Mouse (Mus musculus) left cerebral cortex, adult 2 months (tissue): ENCODE measurements around the gene Gnptab. TPM values are rescaled to one million over a fixed set of nuclear protein-coding genes. Genes with fewer than 3 reads are reported as not detected.
"Not testable (repeated sequence)": the region's sequence is repeated elsewhere in the genome, so short reads cannot be mapped to it uniquely, and the experiment has no call there.

Experiments
- DNase-seq, 2 experiments: peaks; one replicate each; pipeline ENCODE4 v3.0.0; 2021 to 2022; ENCODE audit warnings: low spot score in 2 of 2, mixed read lengths in 1 of 2; ENCODE audit errors: extremely low spot score in 1 of 2
- H3K27ac ChIP-seq: fragments of 200-600 bp; 2 replicates; pipeline ENCODE4 v1.8.1; 2022
- H3K4me3 ChIP-seq: fragments of 200-600 bp; 2 replicates; pipeline ENCODE4 v1.8.1; 2022
- CTCF ChIP-seq: fragments of 200-600 bp; IDR thresholded peaks from 2 replicates; pipeline ENCODE4 v1.8.1; 2022; ENCODE audit warnings: antibody characterized with exemption, mild to moderate bottlenecking, moderate library complexity
- intact Hi-C: fragments of 180-260 bp; cut with DNase I; formaldehyde crosslinking; loops from one replicate; pipeline ENCODE4 v1.15.1; 2025
- total RNA-seq, 2 experiments: library from RNA; stranded (reverse); gene quantifications; 2 replicates each; pipeline ENCODE4 v1.2.3; 2021

Gnptab gene
- total RNA-seq, 2 experiments from 2014 or later = 66.9 to 73.3 TPM

GRCm38 (mm10) chr10:88356114-88356982, 22.6 kb upstream of the Gnptab start:
- no peak for TF ChIP-seq CTCF
- Histone ChIP-seq H3K27ac (no peak overlapping the region; the same call in 1 of the 2 replicates), H3K4me3 (peak overlapping the region; percentile 68)
- DNase-seq = no peak
- intact Hi-C loops = no loop called here

- no peak for TF ChIP-seq CTCF
- DNase-seq = peak; percentile 59 to 67
- intact Hi-C loops = no loop called here
- H3K4me3 ChIP-seq = peak overlapping the region; percentile 68
- H3K27ac ChIP-seq = peak overlapping the region; percentile 38; the same call in 1 of the 2 replicates
Observed at GRCm38 (mm10) chr10:88356983-88357559, 21.9 kb upstream of the Gnptab start.

GRCm38 (mm10) chr10:88362218-88362617, 16.7 kb upstream of the Gnptab start:
- Histone ChIP-seq H3K4me3 (no peak overlapping the region), H3K27ac (no peak overlapping the region)
- intact Hi-C loops = no loop called here
- no peak for DNase-seq
- no peak for TF ChIP-seq CTCF

GRCm38 (mm10) chr10:88364221-88364620, 14.7 kb upstream of the Gnptab start:
- no peak for TF ChIP-seq CTCF
- no peak overlapping the region for H3K27ac ChIP-seq
- no peak for DNase-seq
- intact Hi-C loops = no loop called here
- no peak overlapping the region for H3K4me3 ChIP-seq

- no peak for TF ChIP-seq CTCF
- DNase-seq = no peak
- Histone ChIP-seq H3K27ac (no peak overlapping the region), H3K4me3 (no peak overlapping the region)
- intact Hi-C loops = no loop called here
Observed at GRCm38 (mm10) chr10:88369233-88369632, 9.7 kb upstream of the Gnptab start.

- H3K4me3 ChIP-seq = no peak overlapping the region
- TF ChIP-seq CTCF = peak; percentile 40
- intact Hi-C loops = no loop called here
- no peak for DNase-seq
- H3K27ac ChIP-seq = no peak overlapping the region
Observed at GRCm38 (mm10) chr10:88371793-88372192, 7.1 kb upstream of the Gnptab start.

GRCm38 (mm10) chr10:88372436-88372835, 6.5 kb upstream of the Gnptab start:
- TF ChIP-seq CTCF = no peak
- intact Hi-C loops = no loop called here
- DNase-seq = no peak
- Histone ChIP-seq H3K4me3 (no peak overlapping the region), H3K27ac (no peak overlapping the region)

- intact Hi-C loops, H3K4me3 ChIP-seq, DNase-seq, H3K27ac ChIP-seq: not testable (repeated sequence)
Observed at GRCm38 (mm10) chr10:88372945-88373344, 6.0 kb upstream of the Gnptab start.

GRCm38 (mm10) chr10:88374984-88375383, 3.9 kb upstream of the Gnptab start:
- DNase-seq = no peak
- no peak; the same call in 1 of the 2 replicates for TF ChIP-seq CTCF
- Histone ChIP-seq H3K27ac (no peak overlapping the region), H3K4me3 (no peak overlapping the region)
- intact Hi-C loops = no loop called here

GRCm38 (mm10) chr10:88376770-88377169, 2.2 kb upstream of the Gnptab start:
- intact Hi-C loops = no loop called here
- peak; percentile 92 to 96 for DNase-seq
- peak overlapping the region; percentile 18; the same call in 1 of the 2 replicates for H3K4me3 ChIP-seq
- peak overlapping the region; percentile 61; the same call in 1 of the 2 replicates for H3K27ac ChIP-seq
- TF ChIP-seq CTCF = peak; percentile 93

- TF ChIP-seq CTCF = no peak
- intact Hi-C loops = loop anchor here (2.0 kb wide), 2 partner anchors 291 to 353 kb away; partner anchors contain the start of gene Arl1
- H3K4me3 ChIP-seq = no peak overlapping the region
- H3K27ac ChIP-seq = no peak overlapping the region
- no peak for DNase-seq
Observed at GRCm38 (mm10) chr10:88377666-88378065, 1.3 kb upstream of the Gnptab start.

- Histone ChIP-seq H3K27ac (peak overlapping the region; percentile 92), H3K4me3 (peak overlapping the region; percentile 95)
- intact Hi-C loops = no loop called here
- DNase-seq = no peak
- no peak for TF ChIP-seq CTCF
Observed at GRCm38 (mm10) chr10:88380002-88380401, 1.1 kb downstream of the Gnptab start.
